Mouse (Mus musculus) embryo, embryonic 10.5 days (tissue): ENCODE measurements around the gene Flrt2.
"Not testable (repeated sequence)": the region's sequence is repeated elsewhere in the genome, so short reads cannot be mapped to it uniquely, and the experiment has no call there.

Experiments
- DNase-seq: peaks from one replicate; pipeline ENCODE4 v3.0.0-alpha.2; 2015; ENCODE audit warnings: low spot score

Flrt2 gene

GRCm38 (mm10) chr12:95691961-95692767 lies at the start of gene Flrt2:
Gene Flrt2 (plus strand): TSS chr12:95692226.
- peak; percentile 61 for DNase-seq

- peak; percentile 13 for DNase-seq
Measured at GRCm38 (mm10) chr12:95642226-95642625, 49.8 kb upstream of the Flrt2 start.

GRCm38 (mm10) chr12:95647179-95647578 lies 44.8 kb upstream of the Flrt2 start:
- DNase-seq: not testable (repeated sequence)

- DNase-seq: no peak
Measured at GRCm38 (mm10) chr12:95652172-95653156, 39.6 kb upstream of the Flrt2 start.

- no peak for DNase-seq
Measured at GRCm38 (mm10) chr12:95656594-95656993, 35.4 kb upstream of the Flrt2 start.

GRCm38 (mm10) chr12:95667296-95667695 lies 24.7 kb upstream of the Flrt2 start:
- DNase-seq: no peak

GRCm38 (mm10) chr12:95675711-95676110 lies 16.3 kb upstream of the Flrt2 start:
- no peak for DNase-seq

- peak; percentile 72 for DNase-seq
Measured at GRCm38 (mm10) chr12:95690819-95691218, 1.2 kb upstream of the Flrt2 start.

GRCm38 (mm10) chr12:95692948-95693650 lies 1.1 kb downstream of the Flrt2 start:
- DNase-seq: peak; percentile 50

GRCm38 (mm10) chr12:95693651-95694471 lies 1.8 kb downstream of the Flrt2 start:
- peak; percentile 69 for DNase-seq

- no peak for DNase-seq
Measured at GRCm38 (mm10) chr12:95694507-95694906, 2.5 kb downstream of the Flrt2 start.

GRCm38 (mm10) chr12:95694991-95695833 lies 3.2 kb downstream of the Flrt2 start:
- DNase-seq: peak; percentile 96

- DNase-seq: peak; percentile 61
Measured at GRCm38 (mm10) chr12:95695834-95696521, 4.0 kb downstream of the Flrt2 start.

GRCm38 (mm10) chr12:95696522-95697025 lies 4.5 kb downstream of the Flrt2 start:
- DNase-seq: peak; percentile 35

GRCm38 (mm10) chr12:95698556-95698955 lies 6.5 kb downstream of the Flrt2 start:
- peak; percentile 30 for DNase-seq

- DNase-seq: no peak
Measured at GRCm38 (mm10) chr12:95700746-95701145, 8.7 kb downstream of the Flrt2 start.

- DNase-seq: no peak
Measured at GRCm38 (mm10) chr12:95701580-95701979, 9.6 kb downstream of the Flrt2 start.

GRCm38 (mm10) chr12:95705006-95705405 lies 13.0 kb downstream of the Flrt2 start:
- DNase-seq: no peak

GRCm38 (mm10) chr12:95723265-95723664 lies 31.2 kb downstream of the Flrt2 start:
- DNase-seq: no peak
